Mouse (Mus musculus) liver, embryonic 16.5 days (tissue): ENCODE data around the gene Celf5. TPM values are rescaled to one million over a fixed set of nuclear protein-coding genes. Genes with fewer than 3 reads are reported as not detected.

Source experiments
- ATAC-seq: fragments of 200-750 bp; cut with Nextera tagmentation; 2 replicates; pipeline ENCODE4 v1.8.0; 2017; ENCODE audit warnings: low read depth, mild to moderate bottlenecking, moderate number of reproducible peaks, moderate library complexity
- H3K27ac ChIP-seq: fragments of 300-500 bp; sonication (generic); 2 replicates; pipeline ENCODE4 v1.5.1; 2014; ENCODE audit warnings: mild to moderate bottlenecking, low read length
- H3K27me3 ChIP-seq: fragments of 300-500 bp; sonication (generic); 2 replicates; pipeline ENCODE4 v1.6.1; 2014; ENCODE audit warnings: low read depth, low read length, mixed read lengths; ENCODE audit not compliant: control insufficient read depth, insufficient read depth
- H3K36me3 ChIP-seq: fragments of 300-500 bp; sonication (generic); 2 replicates; pipeline ENCODE4 v1.6.1; 2014; ENCODE audit warnings: mild to moderate bottlenecking; ENCODE audit not compliant: control insufficient read depth, insufficient read depth
- H3K4me1 ChIP-seq: fragments of 300-500 bp; sonication (generic); 2 replicates; pipeline ENCODE4 v1.6.1; 2014; ENCODE audit warnings: low read depth, low read length, mixed read lengths; ENCODE audit not compliant: control insufficient read depth
- H3K4me2 ChIP-seq: fragments of 300-500 bp; sonication (generic); 2 replicates; pipeline ENCODE4 v1.6.1; 2014; ENCODE audit warnings: low read depth, low read length, mixed read lengths
- H3K4me3 ChIP-seq: fragments of 300-500 bp; sonication (generic); 2 replicates; pipeline ENCODE4 v1.5.1; 2014; ENCODE audit warnings: low read depth, mild to moderate bottlenecking, low read length
- H3K9ac ChIP-seq: fragments of 300-500 bp; sonication (generic); 2 replicates; pipeline ENCODE4 v1.6.1; 2014; ENCODE audit warnings: low read depth, low read length
- H3K9me3 ChIP-seq: fragments of 300-500 bp; sonication (generic); replicated peaks from 2 replicates; pipeline ENCODE4 v1.6.1; 2016; ENCODE audit warnings: low read length; ENCODE audit not compliant: control insufficient read depth
- WGBS: fragments of 180-500 bp; shearing (Covaris S2); extraction: QIAGEN DNeasy Blood & Tissue Kit; methylation state at CpG from one replicate; pipeline ENCODE4 v1.1.7; 2014; ENCODE audit not compliant: insufficient replicate concordance; 5-methylcytosine and 5-hydroxymethylcytosine counted together
- polyA plus RNA-seq: library from polyadenylated mRNA; unstranded; fragments of >200 nt; fragmentation: Nextera tagmentation; extraction: Ambion mirVana; gene quantifications from 2 replicates; pipeline ENCODE4 v1.2.1, GENCODE M21; 2015

The Celf5 gene
- polyA plus RNA-seq, 1 experiment from 2014 or later = 0.05 TPM

DNA sequence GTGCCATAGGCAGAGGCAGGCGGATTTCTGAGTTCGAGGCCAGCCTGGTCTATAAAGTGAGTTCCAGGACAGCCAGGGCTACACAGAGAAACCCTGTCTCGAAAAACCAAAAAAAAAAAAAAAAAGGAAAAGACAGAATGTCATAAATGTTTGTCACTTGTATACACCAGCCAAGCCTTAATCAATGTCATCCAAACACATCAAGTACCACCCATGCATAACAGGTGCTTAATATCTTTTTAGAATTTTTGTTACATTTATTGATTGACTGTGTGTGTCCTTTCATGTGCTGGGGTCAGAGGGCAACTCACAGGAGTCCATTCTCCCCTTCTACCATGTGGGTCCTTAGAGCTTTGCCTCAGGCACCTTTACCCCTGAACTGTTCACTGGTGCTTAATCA lies 17.5 kb upstream of the Celf5 start, which contains the start of gene S1pr4:
Gene S1pr4 (minus strand): TSS at position 101 of the 400 bp plus-strand sequence.
- no peaks in the 10 kb centered on the region for H3K9me3 ChIP-seq
- H3K27ac ChIP-seq = peak within 1 kb of the TSS; percentile 39
- peaks cover 41% of the 10 kb centered on the region for H3K4me1 ChIP-seq
- ATAC-seq = no peak
- H3K4me2 ChIP-seq = peak within 1 kb of the TSS; percentile 71
- peak within 1 kb of the TSS; percentile 58 for H3K9ac ChIP-seq
- WGBS = 53% methylated on average over 3 of the region's 3 CpGs
- H3K27me3 ChIP-seq = no peaks in the 10 kb centered on the region; the same call in 1 of the 2 replicates
- peak within 1 kb of the TSS; percentile 83 for H3K4me3 ChIP-seq
- no peaks in the 10 kb centered on the region for H3K36me3 ChIP-seq

DNA sequence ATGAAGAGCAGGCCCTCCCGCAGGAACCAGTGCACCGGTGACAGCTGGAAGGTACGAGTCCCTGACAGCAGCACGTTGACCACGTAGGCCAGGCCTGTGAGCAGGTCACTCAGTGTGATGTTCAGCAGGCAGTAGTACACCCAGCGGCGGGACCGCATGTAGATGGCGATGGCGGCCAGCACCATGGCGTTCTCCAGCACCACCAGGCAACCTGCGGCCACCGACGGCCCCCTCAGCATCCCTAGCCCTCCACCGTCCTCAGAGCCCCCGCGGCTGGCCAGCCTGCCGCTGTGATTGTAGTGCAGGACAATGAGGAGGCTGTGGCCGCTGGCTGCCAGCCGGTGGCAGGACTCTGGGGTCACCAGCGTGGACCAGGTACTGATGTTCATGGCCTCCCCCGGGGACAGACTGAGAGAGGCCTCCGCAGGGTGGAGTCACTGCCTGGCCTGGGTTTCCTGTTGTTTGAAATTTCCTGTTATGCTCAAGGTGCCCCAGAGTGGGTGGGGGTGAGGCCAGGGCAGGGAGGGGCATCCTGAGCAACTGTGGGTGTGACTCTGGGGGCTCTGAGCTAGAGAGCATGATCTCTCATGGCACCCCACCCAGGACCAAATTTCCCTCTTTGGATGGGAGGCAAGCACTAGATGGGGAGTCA lies 16.9 kb upstream of the Celf5 start:
- Histone ChIP-seq H3K27me3 (no peaks in the 10 kb centered on the region; the same call in 1 of the 2 replicates), H3K36me3 (no peaks in the 10 kb centered on the region), H3K27ac (peak overlapping the region; percentile 39), H3K4me1 (peaks cover 47% of the 10 kb centered on the region), H3K9ac (peak overlapping the region; percentile 58), H3K9me3 (no peaks in the 10 kb centered on the region), H3K4me2 (peak overlapping the region; percentile 71), H3K4me3 (peak overlapping the region; percentile 83)
- ATAC-seq = no peak
- 36% methylated on average over 23 of the region's 23 CpGs for WGBS

DNA sequence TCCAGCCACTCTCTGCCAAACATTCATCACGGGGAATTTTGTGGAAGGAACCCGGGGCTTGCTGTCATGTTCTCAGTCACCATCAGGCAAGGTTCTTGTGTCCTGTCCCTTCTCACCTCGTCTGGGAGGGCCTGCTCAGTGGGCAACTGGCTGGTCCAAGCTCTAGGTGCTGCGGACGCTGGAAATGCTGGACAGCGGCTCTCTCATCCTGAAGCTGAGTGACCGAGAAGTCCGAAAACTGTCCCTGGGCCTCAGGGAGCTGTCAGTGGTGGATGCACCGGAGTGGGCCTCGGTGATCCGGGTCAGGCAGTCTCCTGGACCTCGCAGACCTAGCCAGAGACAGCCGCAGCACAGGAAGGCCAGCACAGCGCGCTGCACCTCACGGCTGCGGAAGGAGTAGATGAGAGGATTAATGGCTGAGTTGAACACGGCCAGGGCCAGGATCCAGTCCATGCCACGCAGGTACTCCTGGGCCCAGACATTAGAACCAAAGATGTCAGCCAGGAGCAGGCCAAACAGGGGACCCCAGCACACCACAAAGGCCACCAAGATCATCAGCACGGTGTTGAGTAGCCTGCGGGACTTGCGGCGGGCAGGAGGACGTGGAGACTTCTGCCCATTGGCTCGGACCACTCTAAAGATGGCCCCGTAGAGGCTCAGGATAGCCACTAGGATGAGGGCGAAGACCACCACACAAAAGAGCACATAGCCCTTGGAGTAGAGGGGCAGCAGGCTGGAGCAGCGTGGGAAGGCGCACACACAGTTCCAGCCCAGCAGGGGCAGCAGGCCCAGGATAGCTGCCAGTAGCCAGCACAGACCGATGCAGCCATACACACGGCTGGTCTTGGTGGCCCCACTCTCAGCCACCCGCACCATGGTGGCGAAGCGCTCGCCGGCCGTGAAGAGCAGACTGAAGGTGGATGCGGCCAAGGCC lies 16.1 kb upstream of the Celf5 start:
- no peak for ATAC-seq
- Histone ChIP-seq H3K4me3 (peak overlapping the region; percentile 83), H3K4me1 (peaks cover 54% of the 10 kb centered on the region)

GRCm38 (mm10) chr10:81497401-81498270 lies 15.1 kb upstream of the Celf5 start:
- H3K4me3 ChIP-seq = peak overlapping the region; percentile 83
- peaks cover 5% of the 10 kb centered on the region; the same call in 1 of the 2 replicates for H3K36me3 ChIP-seq
- H3K4me1 ChIP-seq = peaks cover 50% of the 10 kb centered on the region
- peak overlapping the region; percentile 71 for H3K4me2 ChIP-seq
- H3K27me3 ChIP-seq = no peaks in the 10 kb centered on the region
- no peaks in the 10 kb centered on the region for H3K9me3 ChIP-seq
- 19% methylated on average over 17 of the region's 17 CpGs for WGBS
- ATAC-seq = no peak
- H3K9ac ChIP-seq = peak overlapping the region; percentile 49
- H3K27ac ChIP-seq = peak overlapping the region; percentile 72

More for the DNA sequence above, 16.1 kb upstream of the Celf5 start:
- peak overlapping the region; percentile 58 for H3K9ac ChIP-seq
- no peaks in the 10 kb centered on the region for H3K9me3 ChIP-seq
- H3K27me3 ChIP-seq = no peaks in the 10 kb centered on the region; the same call in 1 of the 2 replicates
- H3K4me2 ChIP-seq = peak overlapping the region; percentile 71
- H3K27ac ChIP-seq = peak overlapping the region; percentile 72
- no peaks in the 10 kb centered on the region for H3K36me3 ChIP-seq
- 60% methylated on average over 38 of the region's 38 CpGs for WGBS

GRCm38 (mm10) chr10:81496969-81497368 lies 14.5 kb upstream of the Celf5 start:
- H3K36me3 ChIP-seq = peaks cover 9% of the 10 kb centered on the region
- peak overlapping the region; percentile 71 for H3K4me2 ChIP-seq
- ATAC-seq = no peak
- H3K9ac ChIP-seq = peak overlapping the region; percentile 49
- no peaks in the 10 kb centered on the region for H3K27me3 ChIP-seq
- H3K9me3 ChIP-seq = no peaks in the 10 kb centered on the region
- H3K4me3 ChIP-seq = peak overlapping the region; percentile 83
- H3K27ac ChIP-seq = peak overlapping the region; percentile 72
- H3K4me1 ChIP-seq = peaks cover 50% of the 10 kb centered on the region
- WGBS = 8% methylated on average over 4 of the region's 4 CpGs

- no peaks in the 10 kb centered on the region for H3K9me3 ChIP-seq
- 0% methylated on average over 45 of the region's 45 CpGs for whole genome bisulfite sequencing
- H3K36me3 ChIP-seq = peaks cover 15% of the 10 kb centered on the region
- peak within 1 kb of the TSS; percentile 94 for H3K4me2 ChIP-seq
- H3K27me3 ChIP-seq = no peaks in the 10 kb centered on the region
- H3K4me3 ChIP-seq = peak within 1 kb of the TSS; percentile 83
- H3K4me1 ChIP-seq = peaks cover 50% of the 10 kb centered on the region
- H3K27ac ChIP-seq = peak within 1 kb of the TSS; percentile 72
- peak within 1 kb of the TSS; percentile 91 for H3K9ac ChIP-seq
- ATAC-seq = peak; percentile 95
Observed at GRCm38 (mm10) chr10:81496264-81496901, 13.9 kb upstream of the Celf5 start, which contains the start of gene Ncln. Gene Ncln, minus strand, starts transcription at chr10:81496392.

- H3K9me3 ChIP-seq = no peaks in the 10 kb centered on the region
- no peaks in the 10 kb centered on the region for H3K27me3 ChIP-seq
- ATAC-seq = peak; percentile 3
- peaks cover 22% of the 10 kb centered on the region for H3K36me3 ChIP-seq
- H3K4me2 ChIP-seq = peak overlapping the region; percentile 94
- peak overlapping the region; percentile 91 for H3K9ac ChIP-seq
- peak overlapping the region; percentile 83 for H3K4me3 ChIP-seq
- under 1% methylated on average over 41 of the region's 41 CpGs for WGBS
- peak overlapping the region; percentile 71 for H3K27ac ChIP-seq
- peaks cover 50% of the 10 kb centered on the region for H3K4me1 ChIP-seq
Observed at GRCm38 (mm10) chr10:81495616-81496263, 13.2 kb upstream of the Celf5 start.
